Mouse (Mus musculus) small intestine, adult 2 months (tissue): ENCODE measurements around the gene Qpctl.

Experiments
- CTCF ChIP-seq: fragments of 200-500 bp; IDR thresholded peaks from 2 replicates; pipeline ENCODE4 v1.5.1; 2012; ENCODE audit warnings: low read depth, mild to moderate bottlenecking, control low read depth, inconsistent platforms, low read length, moderate library complexity, mixed read lengths; ENCODE audit not compliant: insufficient replicate concordance, insufficient read length; ENCODE audit errors: extremely low read depth
- POLR2A ChIP-seq: fragments of 200-500 bp; IDR thresholded peaks from 2 replicates; pipeline ENCODE4 v1.6.1; 2012; ENCODE audit warnings: low read depth, mild to moderate bottlenecking, control low read depth, inconsistent platforms, low read length, moderate library complexity

DNA sequence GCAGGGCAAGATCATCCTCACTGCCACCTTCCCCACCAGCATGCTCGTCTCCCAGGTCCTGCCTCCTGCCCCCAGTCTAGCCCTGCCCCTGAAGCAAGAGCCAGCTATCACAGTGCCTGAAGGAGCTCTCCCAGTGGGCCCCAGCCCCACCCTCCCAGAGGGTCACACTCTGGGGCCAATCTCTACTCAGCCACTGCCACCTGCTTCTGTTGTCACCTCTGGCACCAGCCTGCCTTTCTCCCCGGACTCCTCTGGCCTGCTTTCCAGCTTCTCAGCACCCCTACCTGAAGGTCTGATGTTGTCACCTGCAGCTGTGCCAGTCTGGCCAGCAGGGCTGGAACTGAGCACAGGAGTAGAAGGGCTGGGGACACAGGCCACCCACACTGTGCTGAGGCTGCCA, 51.9 kb downstream of the Qpctl start:
- TF ChIP-seq CTCF, result no peak
- no peak for TF ChIP-seq POLR2A
